Mouse (Mus musculus): ENCODE results near the gene B3galt1.

B3galt1 gene

DNA sequence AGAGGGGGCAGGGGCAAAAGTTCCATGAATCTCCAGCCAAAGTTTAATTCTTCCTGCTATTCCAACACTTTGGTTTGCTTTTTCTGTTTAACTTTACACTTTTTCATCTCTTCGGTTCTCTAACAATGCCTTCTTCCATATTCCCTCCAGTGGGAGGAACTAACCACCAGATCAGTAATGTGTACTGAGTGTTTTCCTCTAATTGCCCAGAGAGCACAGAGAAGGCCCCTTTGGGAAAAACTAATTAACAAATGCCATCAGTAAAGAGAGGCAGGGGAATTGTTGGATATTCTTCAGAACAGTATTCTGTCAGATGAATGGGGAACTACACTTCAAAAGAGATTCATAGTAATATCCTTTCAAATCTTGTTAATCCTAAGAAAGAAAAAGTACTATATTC lies 338.1 kb downstream of the B3galt1 start:
- ATAC-seq (ENCODE audit: low TSS enrichment): no peak

DNA sequence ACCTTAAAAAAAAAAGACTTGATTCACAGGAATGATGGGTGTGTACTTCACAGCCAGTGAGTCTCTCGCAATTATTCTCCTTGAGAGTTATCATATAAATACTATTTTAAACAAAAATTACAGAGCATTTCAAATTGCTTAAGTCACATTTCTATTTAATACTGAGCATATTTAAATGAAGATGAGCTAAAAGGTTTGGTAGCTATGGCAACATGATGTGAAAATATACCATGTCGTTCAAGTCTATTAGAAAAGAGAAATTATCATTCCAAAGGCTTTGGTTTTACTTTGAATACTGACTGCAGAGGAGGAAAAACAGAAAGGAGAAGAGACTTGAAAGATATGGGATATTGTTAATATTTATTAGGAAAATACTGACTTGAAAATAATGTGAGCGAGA lies 366.3 kb downstream of the B3galt1 start:
- ATAC-seq (ENCODE audit: low TSS enrichment): 0 out of 2 replicates have a peak, but pooled peaks have one; percentile 13

DNA sequence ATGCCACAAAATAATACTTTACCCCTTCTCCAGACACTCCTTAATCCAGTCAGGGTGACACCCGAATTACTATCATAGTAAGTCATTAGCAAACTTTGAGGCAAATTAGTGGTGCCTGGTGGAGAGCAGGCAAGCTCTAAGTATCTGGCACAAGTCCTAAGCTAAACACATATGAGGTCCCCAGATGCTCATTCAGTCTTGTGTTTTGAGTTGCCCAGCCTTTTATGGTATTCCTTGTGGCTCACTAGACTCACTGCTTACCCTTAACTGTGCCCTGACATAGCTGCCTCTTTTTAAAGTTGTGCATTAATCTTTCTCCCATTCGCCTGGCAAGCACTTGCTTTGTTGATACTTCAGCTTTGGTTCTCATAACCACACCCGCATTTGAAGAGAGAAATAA lies 382.7 kb downstream of the B3galt1 start:
- ATAC-seq (ENCODE audit: low TSS enrichment): no peak

DNA sequence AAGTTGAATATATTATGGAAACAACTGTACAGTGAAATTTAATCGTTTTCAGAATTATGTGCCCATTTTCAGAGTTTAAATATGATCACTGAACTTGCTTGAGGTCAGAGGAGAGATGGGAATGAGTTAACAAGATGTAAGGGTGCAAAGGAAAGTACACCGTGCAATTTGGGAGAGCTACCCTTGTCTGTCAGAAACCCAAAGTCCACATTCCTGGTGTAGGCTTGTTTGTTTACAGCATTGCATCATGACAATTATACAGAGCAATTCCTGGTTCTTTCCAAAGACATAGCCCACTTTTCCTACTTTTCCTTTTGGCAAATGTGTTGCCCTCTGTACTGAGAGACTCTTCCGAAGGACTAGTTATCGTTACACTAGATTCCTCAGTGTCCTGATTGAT lies 390.5 kb downstream of the B3galt1 start:
- no peak for ATAC-seq (ENCODE audit: low TSS enrichment)

DNA sequence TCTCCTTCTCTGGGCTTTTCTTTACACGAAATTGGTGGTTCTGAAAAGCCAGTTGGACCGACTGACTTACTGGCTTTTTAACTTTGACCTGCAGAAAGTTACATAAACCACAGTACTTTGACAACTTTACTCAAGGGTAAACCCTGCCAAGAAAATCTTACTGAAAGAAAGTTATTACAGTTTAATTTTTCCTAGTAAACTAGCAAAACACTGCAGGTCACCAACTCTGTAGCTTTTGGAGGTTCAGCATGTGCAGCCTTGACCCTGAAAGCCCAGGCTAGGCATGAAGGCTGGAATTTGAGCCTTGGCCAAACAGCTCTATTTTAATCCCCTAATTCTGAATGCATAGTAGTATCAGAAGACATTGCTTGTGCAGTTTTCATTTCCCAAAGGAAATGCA lies 391.9 kb downstream of the B3galt1 start:
- no peak for ATAC-seq (ENCODE audit: low TSS enrichment)

DNA sequence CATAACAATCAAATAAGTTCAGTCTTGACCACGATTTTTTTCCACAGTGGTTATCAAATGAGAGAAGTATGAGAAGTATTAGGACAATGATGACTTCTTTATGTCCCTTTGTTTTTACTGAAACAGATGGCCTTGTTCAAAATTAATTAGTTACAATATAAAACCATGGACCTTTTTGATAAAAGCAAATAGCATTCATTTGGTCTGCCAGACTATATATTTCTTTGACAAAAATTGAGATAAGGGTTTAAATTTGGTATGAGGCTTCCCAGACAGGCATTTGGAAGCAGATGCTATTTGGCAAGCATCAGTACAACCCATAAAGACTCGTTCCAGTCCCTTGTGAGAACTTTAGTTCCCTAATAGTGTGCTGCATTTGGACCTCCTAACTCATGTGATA lies 395.0 kb downstream of the B3galt1 start:
- no peak for ATAC-seq (ENCODE audit: low TSS enrichment)

DNA sequence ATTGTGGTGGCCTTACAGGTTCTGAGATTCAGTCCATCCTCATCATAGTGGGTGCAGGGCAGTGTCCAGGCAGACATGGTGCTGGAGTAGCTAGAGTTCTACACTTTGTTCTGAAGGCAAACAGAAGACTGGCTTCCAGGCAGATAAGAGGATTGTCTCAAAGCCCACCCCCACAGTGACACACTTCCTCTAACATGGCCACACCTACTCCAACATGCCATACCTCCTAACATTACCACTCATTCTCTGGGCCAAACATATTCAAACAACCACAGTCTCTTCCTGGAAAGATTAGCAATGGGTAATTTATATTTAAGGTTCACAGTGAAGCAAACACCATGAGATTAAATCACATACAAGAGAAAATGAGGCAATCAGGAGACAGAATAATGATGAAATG lies 403.1 kb downstream of the B3galt1 start:
- ATAC-seq (ENCODE audit: low TSS enrichment): no peak

DNA sequence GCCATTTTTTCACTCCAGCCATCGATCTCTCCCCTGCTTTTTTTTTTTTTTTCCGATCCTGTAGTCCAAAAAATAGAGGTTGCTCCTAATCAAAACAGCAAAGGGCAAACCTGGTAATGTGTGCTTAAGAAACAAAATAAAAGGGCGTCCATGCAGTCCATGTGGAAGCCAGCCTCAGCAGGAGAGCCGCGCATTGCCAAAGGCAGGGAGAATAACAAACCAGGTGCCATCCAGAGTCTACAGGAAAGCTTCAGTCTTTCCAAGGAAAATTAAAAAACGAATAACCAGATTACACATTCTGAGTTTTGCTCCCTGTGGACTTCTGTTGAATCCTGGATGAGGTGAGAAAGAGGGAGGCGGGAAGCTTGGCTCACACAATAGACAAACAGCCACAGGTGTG lies 405.4 kb downstream of the B3galt1 start:
- ATAC-seq (ENCODE audit: low TSS enrichment): peak; percentile 78

DNA sequence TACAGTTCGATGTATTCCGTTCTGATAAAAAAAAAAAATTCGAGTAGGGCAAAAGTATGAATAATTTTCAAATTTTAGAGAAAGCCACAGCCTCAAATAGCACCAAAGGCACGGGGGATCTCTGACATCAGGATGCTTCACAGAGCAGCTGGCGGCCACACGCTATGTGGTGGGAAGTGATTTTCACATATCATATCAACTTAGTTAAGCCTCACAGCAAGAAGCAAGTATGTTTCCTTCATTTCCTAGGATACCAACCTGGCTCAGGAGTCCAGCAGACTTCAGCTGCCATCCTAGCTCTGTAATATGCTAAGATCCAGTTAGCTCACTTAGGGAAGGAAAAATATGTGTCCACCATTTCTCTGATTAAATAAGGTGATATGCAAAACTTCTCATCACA lies 405.9 kb downstream of the B3galt1 start:
- peak; percentile 95 for ATAC-seq (ENCODE audit: low TSS enrichment)

DNA sequence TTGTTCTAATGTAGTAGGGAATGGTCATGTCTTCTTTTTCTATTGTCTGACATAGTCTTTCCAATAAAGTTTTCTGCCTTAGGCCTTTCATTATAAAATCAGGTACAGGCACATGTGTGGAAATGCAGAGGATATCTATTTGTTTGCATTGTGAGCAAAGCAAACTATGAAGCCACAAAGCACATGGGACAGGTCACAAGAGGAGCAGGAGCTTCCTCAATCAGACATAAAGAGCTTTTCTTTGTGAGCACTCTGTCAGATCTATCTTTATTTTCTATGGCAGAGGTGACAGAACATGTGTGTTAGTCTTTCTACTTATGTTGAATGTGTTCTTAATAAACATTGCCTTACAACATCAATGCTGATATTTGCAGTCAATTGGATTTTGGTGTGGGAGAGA lies 410.1 kb downstream of the B3galt1 start:
- ATAC-seq (ENCODE audit: low TSS enrichment): no peak

DNA sequence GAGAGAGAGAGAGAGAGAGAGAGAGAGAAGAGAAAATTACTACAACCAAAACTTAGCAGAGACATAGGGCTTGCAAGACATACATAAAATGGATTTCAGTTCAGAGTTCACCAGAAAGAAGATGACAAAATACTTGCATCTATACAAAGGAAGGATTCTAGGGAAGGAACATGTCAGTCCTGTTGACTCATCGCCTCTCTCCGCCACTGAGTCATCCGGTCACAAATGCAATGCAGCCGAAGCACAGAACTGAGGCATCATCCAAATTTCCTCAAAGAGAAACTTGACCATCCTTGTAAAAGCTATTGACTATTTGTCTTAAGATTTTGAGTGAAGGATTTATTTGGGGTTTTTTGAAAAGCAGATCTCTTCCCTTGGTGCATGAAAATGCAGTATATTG lies 410.8 kb downstream of the B3galt1 start:
- ATAC-seq (ENCODE audit: low TSS enrichment): peak; percentile 60

DNA sequence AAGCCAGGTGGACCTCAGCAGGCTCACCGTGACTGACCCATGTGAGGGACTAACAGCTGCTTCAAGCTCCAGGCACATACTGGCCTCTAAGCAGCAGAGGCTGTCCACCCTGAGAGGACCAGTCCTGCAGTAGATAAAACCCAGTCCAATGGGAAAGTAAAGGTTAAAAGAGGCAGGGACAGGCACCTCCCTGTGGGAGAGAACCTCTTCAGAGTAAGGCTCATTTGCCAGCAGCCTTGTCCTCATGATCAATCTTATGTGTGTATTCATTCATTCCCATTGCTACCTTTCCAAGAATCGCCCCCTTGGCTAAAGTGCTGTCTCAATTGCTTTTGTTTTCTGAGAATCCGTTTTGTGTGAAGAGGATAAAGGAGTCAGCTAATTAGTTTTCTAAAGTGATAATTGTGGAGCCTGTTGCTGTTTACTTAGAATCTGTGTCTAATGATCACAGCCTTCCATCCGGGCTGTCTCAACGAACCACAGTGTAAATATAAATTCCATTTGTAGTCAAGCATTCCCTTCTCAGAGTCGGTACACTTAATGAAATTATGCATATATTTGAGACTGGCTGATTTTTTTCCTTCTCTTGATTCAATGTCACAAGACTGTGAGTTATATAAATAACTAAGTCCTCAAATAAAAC lies 412.1 kb downstream of the B3galt1 start:
- ATAC-seq (ENCODE audit: low TSS enrichment): 0 out of 2 replicates have a peak, but pooled peaks have one; percentile 28

DNA sequence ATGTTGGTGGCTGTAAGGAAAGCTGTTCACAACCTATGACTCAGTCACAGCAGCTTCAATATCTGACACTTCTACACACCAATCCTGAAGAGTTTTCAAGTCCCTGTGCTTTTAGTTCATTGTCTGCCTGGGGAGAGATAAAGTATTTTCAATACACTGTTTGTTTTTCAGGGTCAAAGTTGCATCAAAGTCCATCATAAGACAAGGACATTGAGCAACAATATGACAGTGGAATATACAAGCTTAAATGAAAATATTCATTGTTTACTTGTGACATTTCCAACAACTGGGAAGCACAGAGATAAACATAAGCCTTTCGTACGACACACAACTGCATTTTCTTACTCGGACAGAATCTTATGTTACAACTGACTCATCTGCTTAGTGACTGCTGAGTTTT lies 417.9 kb downstream of the B3galt1 start:
- no peak for ATAC-seq (ENCODE audit: low TSS enrichment)

DNA sequence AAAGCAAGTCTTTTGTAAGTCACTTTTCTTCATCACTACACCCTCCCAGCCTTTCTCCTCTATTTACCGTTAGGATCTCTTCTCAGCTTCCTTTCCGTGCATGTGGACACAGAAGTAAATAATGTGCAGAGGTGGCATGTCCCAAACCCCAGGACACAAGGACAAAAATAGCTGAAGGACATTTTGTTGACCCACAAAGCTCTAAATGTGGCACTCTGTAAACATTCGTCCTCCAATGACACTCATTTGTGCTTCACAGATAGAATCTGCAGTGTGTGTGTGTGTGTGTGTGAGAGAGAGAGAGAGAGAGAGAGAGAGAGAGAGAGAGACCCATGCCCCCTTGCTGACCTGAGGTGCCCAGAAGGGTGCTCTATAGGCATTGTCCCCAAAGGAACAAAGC lies 419.5 kb downstream of the B3galt1 start:
- no peak for ATAC-seq (ENCODE audit: low TSS enrichment)

DNA sequence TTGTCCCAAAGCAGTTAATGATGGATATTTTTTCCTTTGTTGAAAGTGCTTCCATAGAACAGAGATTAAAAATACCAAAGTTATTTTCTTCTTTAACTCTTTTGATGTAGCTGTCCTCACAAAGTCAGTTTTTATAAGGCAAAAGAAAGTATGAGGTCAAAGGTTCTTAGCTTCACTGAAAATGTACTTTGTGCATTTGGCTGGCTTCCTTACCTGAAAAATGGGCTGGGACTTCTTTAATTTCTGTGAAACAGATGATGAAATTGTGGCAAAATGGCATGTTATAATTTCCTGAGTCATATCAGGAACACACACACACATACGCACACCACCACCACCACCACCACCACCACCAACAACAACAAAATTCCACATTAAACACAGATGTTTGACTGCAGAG lies 427.8 kb downstream of the B3galt1 start:
- ATAC-seq (ENCODE audit: low TSS enrichment): no peak

DNA sequence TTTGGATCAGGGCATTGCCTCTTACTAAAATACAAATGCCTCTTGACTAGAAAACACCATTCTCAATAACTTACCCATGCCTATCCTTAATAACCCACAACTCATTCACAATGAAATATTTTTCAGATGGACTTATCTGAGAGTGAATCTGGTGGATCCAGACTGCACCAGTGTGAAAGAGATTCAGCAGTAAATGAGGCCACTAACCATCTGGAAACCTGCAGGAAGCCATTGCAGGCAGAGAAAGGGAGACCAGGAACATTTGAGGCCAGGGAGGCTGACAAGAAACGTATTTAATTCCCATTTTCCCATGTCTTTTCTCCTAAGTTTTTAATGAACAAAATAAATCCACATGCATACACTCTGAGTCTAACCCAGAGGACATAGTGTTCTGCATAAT lies 437.4 kb downstream of the B3galt1 start:
- peak; percentile 53; the same call in 1 of the 2 replicates for ATAC-seq (ENCODE audit: low TSS enrichment)

DNA sequence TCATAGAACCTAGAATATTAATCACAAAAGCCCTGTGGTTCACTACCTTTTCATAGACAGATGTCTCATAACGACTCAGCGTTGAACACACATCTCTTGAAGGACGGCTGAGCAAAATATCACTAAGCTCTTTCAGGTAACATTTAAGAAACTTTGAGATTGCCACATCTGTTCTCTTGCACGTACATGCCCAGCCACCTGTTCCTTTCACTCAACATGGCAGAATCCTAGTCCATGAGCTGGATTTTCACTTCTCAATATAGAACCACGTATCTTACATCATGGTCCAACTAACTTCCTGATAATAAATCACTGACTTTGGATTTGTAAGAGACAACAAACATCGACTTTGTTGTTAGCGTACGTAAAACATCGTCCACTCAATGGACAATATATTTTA lies 439.5 kb downstream of the B3galt1 start:
- ATAC-seq (ENCODE audit: low TSS enrichment): no peak

DNA sequence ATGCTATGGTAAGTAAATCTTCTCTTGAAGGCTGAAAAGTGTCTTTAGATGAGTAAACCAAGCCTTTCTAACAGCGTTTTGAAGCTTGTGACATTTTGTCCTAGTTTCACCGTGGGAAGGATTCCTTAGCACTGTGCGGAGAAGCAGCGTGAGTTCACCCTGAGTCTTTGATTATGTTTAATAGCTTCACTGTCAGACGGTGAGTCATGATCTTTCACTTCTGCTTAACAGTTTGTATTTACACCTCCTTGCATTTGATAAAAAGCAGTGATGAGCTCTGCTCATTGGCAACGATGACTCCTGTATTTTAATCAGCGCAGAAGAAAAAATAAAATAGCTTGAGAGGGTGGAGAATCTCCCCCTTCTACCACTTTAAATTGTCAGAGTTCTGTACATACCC lies 440.0 kb downstream of the B3galt1 start:
- peak; percentile 74 for ATAC-seq (ENCODE audit: low TSS enrichment)

DNA sequence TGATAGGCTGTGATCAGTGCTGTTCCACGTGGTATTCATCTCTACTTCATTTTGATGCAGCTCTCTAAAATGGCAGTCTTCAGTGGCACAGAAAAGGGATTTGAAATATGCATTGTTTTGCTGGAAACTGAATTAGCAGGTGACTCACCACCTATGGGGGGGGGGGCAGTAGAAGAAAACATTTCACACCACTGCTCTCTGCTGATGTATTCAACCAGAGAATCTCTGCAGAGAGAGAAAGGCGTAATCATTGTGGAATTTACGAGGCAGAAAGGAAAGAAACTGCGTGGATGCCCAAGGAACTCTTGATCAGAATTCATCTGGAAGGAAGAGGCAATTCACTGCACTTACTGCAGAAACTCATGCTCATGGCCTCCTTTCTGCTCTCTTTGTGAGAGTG lies 445.7 kb downstream of the B3galt1 start:
- 0 out of 2 replicates have a peak, but pooled peaks have one; percentile 7 for ATAC-seq (ENCODE audit: low TSS enrichment)

DNA sequence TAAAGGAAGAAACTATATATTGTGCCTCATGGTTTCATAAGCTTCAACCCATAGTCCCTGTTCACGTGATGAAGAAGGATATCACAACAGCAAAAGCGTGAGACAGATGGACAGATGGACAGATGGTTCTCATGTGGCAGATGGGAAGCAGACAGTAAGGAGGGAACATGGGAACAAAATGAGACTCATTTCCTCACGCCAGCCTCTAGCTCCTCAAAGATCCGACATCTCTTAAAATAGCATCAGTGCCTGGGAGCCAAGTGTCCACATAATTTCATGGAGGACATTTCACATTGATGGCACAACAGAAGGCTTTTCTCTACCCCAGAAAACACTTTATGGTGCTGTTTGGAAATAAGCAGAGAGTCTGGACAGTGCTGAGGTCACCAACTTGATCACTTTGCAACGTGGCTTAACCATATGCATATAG lies 454.6 kb downstream of the B3galt1 start:
- ATAC-seq (ENCODE audit: low TSS enrichment): peak; percentile 80

DNA sequence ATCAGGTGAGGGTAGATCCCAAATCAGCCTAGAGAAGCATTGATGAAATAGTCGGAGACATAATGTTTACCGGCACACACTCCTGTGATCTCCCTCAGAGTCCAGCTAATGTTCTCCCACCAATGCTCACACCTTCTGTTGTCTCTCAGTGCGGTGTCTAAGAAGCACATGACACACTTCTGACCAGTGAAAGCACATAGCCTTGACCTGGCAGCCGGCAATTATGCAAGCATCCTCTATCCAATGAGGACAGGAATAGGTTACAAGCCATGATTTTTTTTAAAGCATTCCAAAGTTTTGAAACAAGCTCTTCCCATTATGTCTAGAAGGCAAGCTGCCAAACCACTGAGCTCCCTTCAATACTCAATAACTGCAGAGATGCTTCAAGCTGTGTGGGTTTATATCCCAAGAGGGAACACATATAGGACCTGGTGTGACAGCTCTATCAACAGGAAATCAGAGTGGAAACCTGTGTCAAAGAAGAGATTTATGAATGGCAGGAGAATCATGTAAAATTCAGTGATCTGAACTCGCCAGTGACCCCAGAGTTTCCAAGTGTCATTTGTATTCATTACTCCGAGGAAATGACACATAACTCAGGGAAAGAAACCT lies 456.0 kb downstream of the B3galt1 start:
- no peak for ATAC-seq (ENCODE audit: low TSS enrichment)

DNA sequence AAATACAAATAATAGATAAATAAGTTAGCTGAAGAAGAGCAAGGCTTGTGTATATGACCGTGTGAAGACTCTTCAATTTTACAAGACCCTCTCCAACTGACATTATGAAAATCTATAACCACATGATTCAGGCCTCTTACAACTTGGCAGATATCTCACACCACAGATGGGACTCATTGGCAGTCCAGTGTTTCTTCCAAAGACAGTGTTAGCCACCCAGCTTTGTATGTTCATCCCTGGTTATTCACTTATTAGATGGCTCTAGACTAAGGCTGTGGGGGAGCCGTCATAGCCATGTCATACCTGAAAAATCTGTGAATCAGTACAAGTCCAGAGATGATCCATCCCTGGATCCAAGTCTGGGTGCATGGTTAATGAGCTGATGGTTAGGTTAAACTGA lies 463.1 kb downstream of the B3galt1 start:
- no peak for ATAC-seq (ENCODE audit: low TSS enrichment)

DNA sequence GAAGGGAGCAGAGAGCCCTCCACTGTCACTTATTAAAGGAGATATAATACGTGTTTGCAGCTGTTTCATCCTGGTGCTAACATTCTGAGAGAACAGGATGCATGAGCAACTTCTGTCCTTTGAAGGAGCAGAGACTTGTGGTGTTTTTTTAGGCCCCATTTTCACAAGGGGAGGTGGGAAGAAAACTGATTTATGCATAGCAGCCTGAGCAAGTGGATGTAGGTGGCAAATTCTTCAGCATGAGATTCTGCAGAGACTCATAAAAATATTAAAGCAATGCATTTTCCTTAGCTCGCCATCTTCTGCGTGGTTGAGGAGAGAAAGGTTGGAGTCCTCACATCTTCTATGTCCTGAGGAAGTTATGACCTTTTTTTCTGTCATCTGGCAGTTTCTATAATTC lies 469.0 kb downstream of the B3galt1 start:
- peak; percentile 98 for ATAC-seq (ENCODE audit: low TSS enrichment)

DNA sequence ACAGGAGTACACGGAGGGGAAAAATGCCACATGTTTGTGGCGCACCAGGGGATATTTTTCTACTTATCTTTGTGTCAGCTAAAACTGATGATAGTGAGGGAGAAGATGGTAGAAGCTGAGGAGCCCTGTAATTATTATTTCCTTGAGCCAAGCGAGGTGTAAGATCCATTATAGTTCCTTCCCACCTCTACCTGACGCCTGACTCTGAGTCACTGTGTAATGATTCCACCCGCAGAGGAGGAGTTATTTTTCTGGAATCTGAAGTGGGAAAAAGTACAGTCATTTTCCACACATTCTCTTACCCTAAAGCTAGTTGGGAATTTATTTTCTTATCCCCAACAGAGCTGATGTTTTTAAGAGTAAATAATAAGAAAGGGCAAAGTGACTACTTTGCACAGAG lies 475.1 kb downstream of the B3galt1 start:
- peak; percentile 82 for ATAC-seq (ENCODE audit: low TSS enrichment)
